In the genomic region with DNA sequence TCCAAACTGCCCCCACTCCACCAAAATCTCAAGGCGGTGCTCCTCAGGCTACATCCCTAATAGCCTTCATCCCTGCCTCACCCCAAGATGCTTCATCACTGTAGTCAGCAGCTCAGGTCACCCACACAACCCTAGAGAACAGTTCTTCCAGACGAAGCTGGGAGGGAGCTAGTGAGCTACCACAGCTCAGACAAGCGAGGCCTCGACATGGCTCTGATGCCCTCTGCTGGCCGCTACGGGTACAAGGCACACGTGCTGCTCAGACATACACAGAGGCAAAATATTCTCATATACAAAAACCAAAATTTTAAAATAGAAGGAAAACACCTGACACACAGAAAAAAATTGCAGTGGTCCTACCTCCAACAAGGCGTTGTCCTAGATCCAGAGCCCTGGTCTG, we compare ENCODE assay signal across 8 mouse cellular contexts. TPM values are rescaled to one million over a fixed set of nuclear protein-coding genes. Genes with fewer than 3 reads are reported as not detected.
A peak's percentile ranks its signal among the peaks of the same experiment; 100 is the strongest.
DNase-seq lines count a peak whose midpoint lies in the region; ATAC-seq lines count a peak whose summit lies in the region.

No protein-coding gene starts in this region.

- 3% methylated on average over 8 of the region's 8 CpGs for WGBS in kidney, embryonic 16.5 days
- WGBS in forebrain, embryonic 13.5 days: 5% methylated on average over 8 of the region's 8 CpGs
- WGBS in hindbrain, embryonic 10.5 days: 5% methylated on average over 8 of the region's 8 CpGs
- 7% methylated on average over 8 of the region's 8 CpGs for WGBS in midbrain, embryonic 10.5 days

- H3K4me2 ChIP-seq in kidney, embryonic 16.5 days (replicated peaks; ENCODE audit: low read depth, low read length): no peak overlapping the region
- no peak overlapping the region for H3K4me2 ChIP-seq in forebrain, embryonic 13.5 days

- ATAC-seq in kidney, embryonic 16.5 days (ENCODE audit: low FRiP score, low TSS enrichment): no peak
- ATAC-seq in forebrain, embryonic 13.5 days: peak; percentile 62

- H3K9ac ChIP-seq in kidney, embryonic 16.5 days (replicated peaks; ENCODE audit: low read length): no peak overlapping the region
- no peak overlapping the region for H3K9ac ChIP-seq in forebrain, embryonic 13.5 days

- no peak overlapping the region for H3K27ac ChIP-seq in kidney, embryonic 16.5 days (ENCODE audit: low read length)
- H3K27ac ChIP-seq in forebrain, embryonic 13.5 days: no peak overlapping the region
- no peak overlapping the region for H3K27ac ChIP-seq in hindbrain, embryonic 10.5 days
- no peak overlapping the region for H3K27ac ChIP-seq in midbrain, embryonic 10.5 days (replicated peaks)

- DNase-seq in kidney, adult 18-20 months: peak; percentile 83
- peak; percentile 80 for DNase-seq in c-Kit-positive CD71-positive TER-119-positive erythroid progenitor cells, embryonic 14.5 days (ENCODE audit: low spot score)
- peak; percentile 83 for DNase-seq in hindbrain, embryonic 10.5 days (ENCODE audit: low spot score)
- DNase-seq in left cerebral cortex, adult 18-20 months (ENCODE audit: low spot score in 2 of 2): peak; percentile 80 to 82
- DNase-seq in midbrain, embryonic 10.5 days (ENCODE audit: low spot score): peak; percentile 81
- DNase-seq in skeletal muscle tissue, adult 2 months (ENCODE audit: low read depth, low spot score): peak; percentile 73

- H3K27me3 ChIP-seq in kidney, embryonic 16.5 days (ENCODE audit: insufficient read depth, low read length): no peaks in the 10 kb centered on the region
- H3K27me3 ChIP-seq in forebrain, embryonic 13.5 days: no peaks in the 10 kb centered on the region
- no peaks in the 10 kb centered on the region for H3K27me3 ChIP-seq in hindbrain, embryonic 10.5 days (ENCODE audit: insufficient read depth, poor library complexity, severe bottlenecking)
- H3K27me3 ChIP-seq in midbrain, embryonic 10.5 days (ENCODE audit: low read depth, poor library complexity, severe bottlenecking): no peaks in the 10 kb centered on the region

- H3K9me3 ChIP-seq in kidney, embryonic 16.5 days (ENCODE audit: low read length): no peaks in the 10 kb centered on the region
- no peaks in the 10 kb centered on the region for H3K9me3 ChIP-seq in forebrain, embryonic 13.5 days (replicated peaks)
- no peaks in the 10 kb centered on the region for H3K9me3 ChIP-seq in hindbrain, embryonic 10.5 days
- no peaks in the 10 kb centered on the region for H3K9me3 ChIP-seq in midbrain, embryonic 10.5 days (replicated peaks)

- no peak overlapping the region for H3K4me3 ChIP-seq in kidney, embryonic 16.5 days (ENCODE audit: low read length)
- H3K4me3 ChIP-seq in forebrain, embryonic 13.5 days: no peak overlapping the region
- no peak overlapping the region for H3K4me3 ChIP-seq in hindbrain, embryonic 10.5 days
- no peak overlapping the region for H3K4me3 ChIP-seq in midbrain, embryonic 10.5 days

- peaks cover 35% of the 10 kb centered on the region for H3K36me3 ChIP-seq in kidney, embryonic 16.5 days (ENCODE audit: insufficient read depth, low read length)
- H3K36me3 ChIP-seq in forebrain, embryonic 13.5 days (ENCODE audit: poor library complexity, severe bottlenecking): peaks cover 47% of the 10 kb centered on the region
- H3K36me3 ChIP-seq in hindbrain, embryonic 10.5 days: peaks cover 47% of the 10 kb centered on the region
- H3K36me3 ChIP-seq in midbrain, embryonic 10.5 days: peaks cover 47% of the 10 kb centered on the region

- H3K4me1 ChIP-seq in kidney, embryonic 16.5 days (ENCODE audit: insufficient read depth, low read length): peaks cover 6% of the 10 kb centered on the region
- peaks cover 15% of the 10 kb centered on the region for H3K4me1 ChIP-seq in forebrain, embryonic 13.5 days
- peaks cover 14% of the 10 kb centered on the region for H3K4me1 ChIP-seq in hindbrain, embryonic 10.5 days (replicated peaks)
- H3K4me1 ChIP-seq in midbrain, embryonic 10.5 days: peaks cover 20% of the 10 kb centered on the region

RNA-seq across cellular contexts. Expression of gene Crocc, which starts 4.8 kb away (rescaled TPM):
- polyA plus RNA-seq in kidney, embryonic 16.5 days (2015; fragmentation: Nextera tagmentation; extraction: Ambion mirVana): 10.1 and 11.3 TPM in 2 replicates
- 7.4 and 7.7 TPM in 2 replicates for polyA plus RNA-seq in forebrain, embryonic 13.5 days (2015; fragmentation: Nextera tagmentation; extraction: Ambion mirVana)
- 11.4 and 12.0 TPM in 2 replicates for polyA plus RNA-seq in hindbrain, embryonic 10.5 days (2016; fragmentation: Nextera tagmentation; extraction: Ambion mirVana)
- 10 to 100 TPM; 44.6 to 55.4 TPM for total RNA-seq in left cerebral cortex, adult 18-20 months (2021)
- 10.8 and 11.0 TPM in 2 replicates for polyA plus RNA-seq in midbrain, embryonic 10.5 days (2016; fragmentation: Nextera tagmentation; extraction: Ambion mirVana)

RNA-seq across cellular contexts. Expression of gene Necap2, which starts 13.0 kb away (rescaled TPM):
- 94.5 and 99.0 TPM in 2 replicates for polyA plus RNA-seq in kidney, embryonic 16.5 days (2015; fragmentation: Nextera tagmentation; extraction: Ambion mirVana)
- polyA plus RNA-seq in forebrain, embryonic 13.5 days (2015; fragmentation: Nextera tagmentation; extraction: Ambion mirVana): 44.9 and 48.0 TPM in 2 replicates
- polyA plus RNA-seq in hindbrain, embryonic 10.5 days (2016; fragmentation: Nextera tagmentation; extraction: Ambion mirVana): 60.2 and 66.0 TPM in 2 replicates
- 10 to 100 TPM; 43.2 to 44.3 TPM for total RNA-seq in left cerebral cortex, adult 18-20 months (2021)
- polyA plus RNA-seq in midbrain, embryonic 10.5 days (2016; fragmentation: Nextera tagmentation; extraction: Ambion mirVana): 54.8 TPM in 2 replicates

RNA-seq across cellular contexts. Expression of gene Spata21, which starts 23.0 kb away (rescaled TPM):
- 0.51 and 0.59 TPM in 2 replicates for polyA plus RNA-seq in kidney, embryonic 16.5 days (2015; fragmentation: Nextera tagmentation; extraction: Ambion mirVana)
- 0.20 and 0.30 TPM in 2 replicates for polyA plus RNA-seq in forebrain, embryonic 13.5 days (2015; fragmentation: Nextera tagmentation; extraction: Ambion mirVana)
- not detected in 2 replicates for polyA plus RNA-seq in hindbrain, embryonic 10.5 days (2016; fragmentation: Nextera tagmentation; extraction: Ambion mirVana)
- total RNA-seq in left cerebral cortex, adult 18-20 months (2021): under 1 TPM; 0.21 to 0.23 TPM
- polyA plus RNA-seq in midbrain, embryonic 10.5 days (2016; fragmentation: Nextera tagmentation; extraction: Ambion mirVana): 0.05 and 0.20 TPM in 2 replicates

RNA-seq across cellular contexts. Expression of gene Mfap2, which starts 54.9 kb away (rescaled TPM):
- 442 and 470 TPM in 2 replicates for polyA plus RNA-seq in kidney, embryonic 16.5 days (2015; fragmentation: Nextera tagmentation; extraction: Ambion mirVana)
- 253 and 270 TPM in 2 replicates for polyA plus RNA-seq in forebrain, embryonic 13.5 days (2015; fragmentation: Nextera tagmentation; extraction: Ambion mirVana)
- 307 and 334 TPM in 2 replicates for polyA plus RNA-seq in hindbrain, embryonic 10.5 days (2016; fragmentation: Nextera tagmentation; extraction: Ambion mirVana)
- total RNA-seq in left cerebral cortex, adult 18-20 months (2021): 1 to 10 TPM; 3.8 to 4.4 TPM
- polyA plus RNA-seq in midbrain, embryonic 10.5 days (2016; fragmentation: Nextera tagmentation; extraction: Ambion mirVana): 260 and 321 TPM in 2 replicates
